ENCODE assay signal across 11 mouse cellular contexts in genomic region chr2:165820504-165821095, GRCm38 (mm10).
DNase-seq lines count a peak whose midpoint lies in the region; ATAC-seq and TF ChIP-seq lines count a peak whose summit lies in the region.
"Had no signal": no experiment of that assay in that cellular context is flagged by ENCODE, and none has a peak within 500 bp of the region (broad histone marks: within the 10 kb centered on the region; RNA-seq: fewer than 3 reads in every experiment).

No protein-coding gene starts in this region.

- no peak for ATAC-seq in heart, embryonic 12.5 days (ENCODE audit: insufficient number of reproducible peaks, low FRiP score)
- ATAC-seq in midbrain, embryonic 12.5 days (ENCODE audit: low FRiP score, low read depth), result no peak
- no peak for ATAC-seq in midbrain, postnatal 0 days (ENCODE audit: low FRiP score)
- no peak for ATAC-seq in hindbrain, embryonic 14.5 days (ENCODE audit: low FRiP score)
- no peak for ATAC-seq in stomach, postnatal 0 days (ENCODE audit: low FRiP score, low TSS enrichment)

- TF ChIP-seq EP300 in stomach, postnatal 0 days (optimal IDR thresholded peaks at IDR 0.05), result no peak

- H3K4me2 ChIP-seq in heart, embryonic 12.5 days, result no peak overlapping the region
- no peak overlapping the region for H3K4me2 ChIP-seq in midbrain, embryonic 12.5 days (replicated peaks)
- no peak overlapping the region for H3K4me2 ChIP-seq in midbrain, postnatal 0 days (ENCODE audit: low read depth, low read length, poor library complexity, severe bottlenecking)
- no peak overlapping the region for H3K4me2 ChIP-seq in hindbrain, embryonic 14.5 days (replicated peaks)
- no peak overlapping the region for H3K4me2 ChIP-seq in stomach, postnatal 0 days (replicated peaks; ENCODE audit: low read depth)

- peaks cover 51% of the 10 kb centered on the region for H3K4me1 ChIP-seq in heart, embryonic 12.5 days (replicated peaks)
- H3K4me1 ChIP-seq in midbrain, embryonic 12.5 days, result peaks cover 1% of the 10 kb centered on the region; the same call in 1 of the 2 replicates
- no peaks in the 10 kb centered on the region for H3K4me1 ChIP-seq in midbrain, postnatal 0 days (ENCODE audit: insufficient read depth, low read length)
- peaks cover 4% of the 10 kb centered on the region; the same call in 1 of the 2 replicates for H3K4me1 ChIP-seq in hindbrain, embryonic 14.5 days (replicated peaks; ENCODE audit: control insufficient read depth, insufficient read depth, low read length)
- H3K4me1 ChIP-seq in stomach, postnatal 0 days (replicated peaks; ENCODE audit: control insufficient read depth, insufficient read depth), result no peaks in the 10 kb centered on the region

- no peaks in the 10 kb centered on the region for H3K27me3 ChIP-seq in heart, embryonic 12.5 days (replicated peaks)
- H3K27me3 ChIP-seq in midbrain, embryonic 12.5 days, result no peaks in the 10 kb centered on the region
- no peaks in the 10 kb centered on the region for H3K27me3 ChIP-seq in midbrain, postnatal 0 days (ENCODE audit: insufficient read depth, low read length)
- H3K27me3 ChIP-seq in hindbrain, embryonic 14.5 days (ENCODE audit: control insufficient read depth, insufficient read depth, low read length), result no peaks in the 10 kb centered on the region
- H3K27me3 ChIP-seq in stomach, postnatal 0 days (ENCODE audit: control insufficient read depth, insufficient read depth, low read length), result no peaks in the 10 kb centered on the region

- intact Hi-C loops in heart, postnatal 10 days (cut with DNase I), result loop anchor here (2.0 kb wide), 1 partner anchor 224 kb away; no protein-coding TSS in a partner anchor

- peak overlapping the region; percentile 10; the same call in 1 of the 2 replicates for H3K9ac ChIP-seq in heart, embryonic 12.5 days
- H3K9ac ChIP-seq in midbrain, embryonic 12.5 days (replicated peaks), result no peak overlapping the region
- no peak overlapping the region for H3K9ac ChIP-seq in midbrain, postnatal 0 days (replicated peaks; ENCODE audit: low read length, poor library complexity, severe bottlenecking)
- H3K9ac ChIP-seq in hindbrain, embryonic 14.5 days, result no peak overlapping the region
- H3K9ac ChIP-seq in stomach, postnatal 0 days (ENCODE audit: low read length), result no peak overlapping the region
- H3K9ac ChIP-seq: liver, embryonic 14.5 days had no signal

- DNase-seq in heart, postnatal 10 days, result no peak
- DNase-seq in midbrain, postnatal 0 days (ENCODE audit: low spot score), result no peak
- no peak for DNase-seq in hindbrain, embryonic 14.5 days (ENCODE audit: low spot score)
- no peak for DNase-seq in stomach, postnatal 0 days (ENCODE audit: low spot score)
- no peak for DNase-seq in embryo, embryonic 11 days
- DNase-seq: cerebellum, adult 2 months; lung, postnatal 4 days; thymus, postnatal 14 days had no signal

- peak overlapping the region; percentile 49 for H3K27ac ChIP-seq in heart, embryonic 12.5 days (ENCODE audit: poor library complexity, severe bottlenecking)
- peak overlapping the region; percentile 52 for H3K27ac ChIP-seq in midbrain, embryonic 12.5 days (replicated peaks)
- no peak overlapping the region for H3K27ac ChIP-seq in midbrain, postnatal 0 days (ENCODE audit: low read depth, low read length)
- H3K27ac ChIP-seq in hindbrain, embryonic 14.5 days, result peak overlapping the region; percentile 49; the same call in 1 of the 2 replicates
- H3K27ac ChIP-seq in stomach, postnatal 0 days (replicated peaks), result peak overlapping the region; percentile 86
- H3K27ac ChIP-seq: liver, embryonic 14.5 days had no signal

- peaks cover 83% of the 10 kb centered on the region for H3K36me3 ChIP-seq in heart, embryonic 12.5 days
- H3K36me3 ChIP-seq in midbrain, embryonic 12.5 days, result peaks cover 84% of the 10 kb centered on the region
- H3K36me3 ChIP-seq in midbrain, postnatal 0 days (ENCODE audit: insufficient read depth, low read length), result peaks cover 32% of the 10 kb centered on the region
- peaks cover 96% of the 10 kb centered on the region for H3K36me3 ChIP-seq in hindbrain, embryonic 14.5 days (replicated peaks; ENCODE audit: control insufficient read depth, insufficient read depth)
- H3K36me3 ChIP-seq in stomach, postnatal 0 days (ENCODE audit: control insufficient read depth, insufficient read depth, low read length), result peaks cover 29% of the 10 kb centered on the region

- H3K9me3 ChIP-seq in heart, embryonic 12.5 days (replicated peaks), result no peaks in the 10 kb centered on the region
- H3K9me3 ChIP-seq in midbrain, embryonic 12.5 days, result no peaks in the 10 kb centered on the region
- no peaks in the 10 kb centered on the region for H3K9me3 ChIP-seq in midbrain, postnatal 0 days (ENCODE audit: low read length)
- H3K9me3 ChIP-seq in hindbrain, embryonic 14.5 days (ENCODE audit: control insufficient read depth, low read length), result no peaks in the 10 kb centered on the region
- H3K9me3 ChIP-seq in stomach, postnatal 0 days (ENCODE audit: control insufficient read depth, low read length), result no peaks in the 10 kb centered on the region

- 71% methylated on average over 15 of the region's 15 CpGs for WGBS in heart, embryonic 12.5 days
- 81% methylated on average over 15 of the region's 15 CpGs for WGBS in midbrain, embryonic 12.5 days
- 76% methylated on average over 15 of the region's 15 CpGs for WGBS in midbrain, postnatal 0 days
- 76% methylated on average over 15 of the region's 15 CpGs for WGBS in hindbrain, embryonic 14.5 days
- 56% methylated on average over 15 of the region's 15 CpGs for WGBS in stomach, postnatal 0 days

- TF ChIP-seq CTCF in midbrain, postnatal 0 days (IDR thresholded peaks at IDR 0.05), result no peak
- TF ChIP-seq CTCF in stomach, postnatal 0 days (IDR thresholded peaks at IDR 0.05; ENCODE audit: low read depth), result no peak

- no peak overlapping the region for H3K4me3 ChIP-seq in heart, embryonic 12.5 days
- no peak overlapping the region for H3K4me3 ChIP-seq in midbrain, embryonic 12.5 days
- H3K4me3 ChIP-seq in midbrain, postnatal 0 days (ENCODE audit: low read depth, low read length), result no peak overlapping the region
- H3K4me3 ChIP-seq in hindbrain, embryonic 14.5 days (replicated peaks; ENCODE audit: low read length), result no peak overlapping the region
- no peak overlapping the region for H3K4me3 ChIP-seq in stomach, postnatal 0 days (ENCODE audit: low read depth, low read length)
